Comparison of ENCODE assay signal across 14 mouse cellular contexts in the genomic region with DNA sequence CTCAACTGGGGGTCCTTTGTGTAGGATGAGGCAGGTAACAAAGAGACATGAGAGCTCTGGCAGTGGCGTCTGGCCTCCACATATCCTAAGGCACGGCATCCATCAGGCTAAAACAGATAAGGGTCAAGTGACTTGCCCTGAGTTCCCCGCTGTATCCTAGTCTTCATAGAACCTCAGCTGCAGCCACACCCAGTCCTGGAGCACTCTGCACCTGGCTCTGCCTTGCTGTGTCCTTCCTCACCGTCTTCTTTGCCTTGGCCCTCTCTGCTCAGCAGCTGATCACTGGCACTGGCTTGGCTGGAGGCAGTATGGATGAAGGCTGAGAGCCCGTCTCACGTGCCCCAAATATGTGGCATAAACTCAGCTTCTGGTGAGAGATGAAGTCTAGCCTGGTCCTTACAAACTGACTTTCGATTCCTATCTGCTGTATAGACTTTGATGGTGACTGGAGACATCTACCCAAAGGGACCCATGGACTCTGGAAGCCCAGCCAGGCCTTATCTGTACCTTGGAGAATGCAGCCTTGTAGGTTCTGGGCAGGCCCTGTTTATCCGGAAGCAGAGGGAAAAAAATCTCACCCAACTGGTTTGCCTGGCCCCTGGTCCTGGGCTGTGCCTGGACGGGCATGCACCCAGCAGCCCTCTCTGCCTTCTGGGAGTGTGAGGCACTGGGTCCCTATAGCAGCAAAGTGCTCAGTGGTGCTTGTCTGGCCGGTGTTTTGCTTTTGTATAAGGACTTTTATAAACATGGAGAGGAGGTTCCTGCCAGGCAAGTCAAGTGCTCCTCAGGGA. TPM values are rescaled to one million over a fixed set of nuclear protein-coding genes. Genes with fewer than 3 reads are reported as not detected.
DNase-seq lines count a peak whose midpoint lies in the region; ATAC-seq lines count a peak whose summit lies in the region.
"Had no signal": no experiment of that assay in that cellular context is flagged by ENCODE, and none has a peak within 500 bp of the region (broad histone marks: within the 10 kb centered on the region; RNA-seq: fewer than 3 reads in every experiment).

No protein-coding gene starts in this region.

- 0 out of 2 replicates have a peak, but pooled peaks cover 4% of the 10 kb centered on the region for H3K4me1 ChIP-seq in limb, embryonic 12.5 days (replicated peaks)
- peaks cover 12% of the 10 kb centered on the region; the same call in 1 of the 2 replicates for H3K4me1 ChIP-seq in limb, embryonic 10.5 days
- peaks cover 8% of the 10 kb centered on the region for H3K4me1 ChIP-seq in intestine, embryonic 14.5 days (replicated peaks; ENCODE audit: control insufficient read depth, insufficient read depth, low read length)
- H3K4me1 ChIP-seq: forebrain, embryonic 15.5 days had no signal

- H3K9me3 ChIP-seq in limb, embryonic 12.5 days: 0 out of 2 replicates have a peak, but pooled peaks cover 4% of the 10 kb centered on the region
- H3K9me3 ChIP-seq in limb, embryonic 10.5 days (replicated peaks): no peaks in the 10 kb centered on the region
- peaks cover 3% of the 10 kb centered on the region; the same call in 1 of the 2 replicates for H3K9me3 ChIP-seq in intestine, embryonic 14.5 days (ENCODE audit: control insufficient read depth, low read length)
- H3K9me3 ChIP-seq: forebrain, embryonic 15.5 days; liver, embryonic 15.5 days had no signal

- 76% methylated on average over 10 of the region's 10 CpGs for WGBS in limb, embryonic 12.5 days
- 77% methylated on average over 10 of the region's 10 CpGs for WGBS in limb, embryonic 10.5 days
- WGBS in intestine, embryonic 14.5 days: 53% methylated on average over 10 of the region's 10 CpGs

- peak overlapping the region; percentile 17; the same call in 1 of the 2 replicates for H3K27ac ChIP-seq in limb, embryonic 12.5 days
- no peak overlapping the region for H3K27ac ChIP-seq in limb, embryonic 10.5 days
- peak overlapping the region; percentile 44 for H3K27ac ChIP-seq in intestine, embryonic 14.5 days (ENCODE audit: low read depth)
- H3K27ac ChIP-seq: forebrain, embryonic 15.5 days; liver, embryonic 15.5 days had no signal

- no peak overlapping the region for H3K4me3 ChIP-seq in limb, embryonic 12.5 days (replicated peaks)
- no peak overlapping the region for H3K4me3 ChIP-seq in limb, embryonic 10.5 days
- no peak overlapping the region for H3K4me3 ChIP-seq in intestine, embryonic 14.5 days (ENCODE audit: low read depth, low read length)
- H3K4me3 ChIP-seq: forebrain, embryonic 15.5 days; liver, embryonic 15.5 days had no signal

- peaks cover 29% of the 10 kb centered on the region for H3K36me3 ChIP-seq in limb, embryonic 12.5 days
- H3K36me3 ChIP-seq in limb, embryonic 10.5 days: peaks cover 13% of the 10 kb centered on the region; the same call in 1 of the 2 replicates
- peaks cover 34% of the 10 kb centered on the region for H3K36me3 ChIP-seq in intestine, embryonic 14.5 days (ENCODE audit: control insufficient read depth, insufficient read depth, low read length)
- H3K36me3 ChIP-seq: forebrain, embryonic 15.5 days had no signal

- no peak overlapping the region for H3K4me2 ChIP-seq in limb, embryonic 12.5 days
- no peak overlapping the region for H3K4me2 ChIP-seq in intestine, embryonic 14.5 days (ENCODE audit: low read length)
- H3K4me2 ChIP-seq: forebrain, embryonic 15.5 days; liver, embryonic 15.5 days had no signal

- no peak overlapping the region for H3K9ac ChIP-seq in limb, embryonic 12.5 days (replicated peaks)
- H3K9ac ChIP-seq in intestine, embryonic 14.5 days (ENCODE audit: low read length): no peak overlapping the region
- H3K9ac ChIP-seq: forebrain, embryonic 15.5 days; liver, embryonic 15.5 days had no signal

- no peak for ATAC-seq in limb, embryonic 12.5 days (ENCODE audit: insufficient number of reproducible peaks, insufficient read depth, low FRiP score, low TSS enrichment, low read depth)
- peak; percentile 91 for ATAC-seq in intestine, embryonic 14.5 days (replicated peaks; ENCODE audit: low FRiP score, low TSS enrichment, low read depth)
- ATAC-seq: forebrain, embryonic 15.5 days had no signal

- no peak for DNase-seq in limb, embryonic 10.5 days (ENCODE audit: low spot score)
- peak; percentile 79 for DNase-seq in intestine, embryonic 14.5 days (ENCODE audit: low spot score)
- DNase-seq in kidney, postnatal 25 days: peak; percentile 64 to 86
- peak; percentile 75 to 92 for DNase-seq in lung, postnatal 4 days
- DNase-seq in B cell, adult 2 months: no peak
- no peak for DNase-seq in embryo, embryonic 10 days (ENCODE audit: low spot score)
- DNase-seq in gastrocnemius, postnatal 4 days (ENCODE audit: low spot score in 2 of 2): no peak
- DNase-seq: heart, postnatal 10 days; layer of hippocampus, postnatal 36 days; thymus, adult 18-20 months had no signal

- H3K27me3 ChIP-seq in limb, embryonic 12.5 days: no peaks in the 10 kb centered on the region; the same call in 1 of the 2 replicates
- H3K27me3 ChIP-seq in limb, embryonic 10.5 days (ENCODE audit: low read depth, poor library complexity, severe bottlenecking): no peaks in the 10 kb centered on the region
- no peaks in the 10 kb centered on the region for H3K27me3 ChIP-seq in intestine, embryonic 14.5 days (replicated peaks; ENCODE audit: control insufficient read depth, insufficient read depth, low read length)
- H3K27me3 ChIP-seq: forebrain, embryonic 15.5 days; liver, embryonic 15.5 days had no signal

RNA-seq across cellular contexts. Expression of gene Pwwp2b, which starts 9.7 kb away (rescaled TPM):
- polyA plus RNA-seq in limb, embryonic 12.5 days (2016; fragmentation: Nextera tagmentation; extraction: Ambion mirVana): 9.6 and 10.0 TPM in 2 replicates
- 5.3 and 5.8 TPM in 2 replicates for polyA plus RNA-seq in limb, embryonic 10.5 days (2016; fragmentation: Nextera tagmentation; extraction: Ambion mirVana)
- 15.9 and 17.3 TPM in 2 replicates for polyA plus RNA-seq in intestine, embryonic 14.5 days (2014; fragmentation: Nextera tagmentation; extraction: Ambion mirVana)
- 1 to 10 TPM; 7.0 to 7.1 TPM for total RNA-seq in gastrocnemius, postnatal 4 days (2021)

RNA-seq across cellular contexts. Expression of gene Stk32c, which starts 44.8 kb away (rescaled TPM):
- 0.21 and 0.22 TPM in 2 replicates for polyA plus RNA-seq in limb, embryonic 12.5 days (2016; fragmentation: Nextera tagmentation; extraction: Ambion mirVana)
- polyA plus RNA-seq in limb, embryonic 10.5 days (2016; fragmentation: Nextera tagmentation; extraction: Ambion mirVana): 0.09 TPM in 1 of 2 replicates, not detected in the other
- polyA plus RNA-seq in intestine, embryonic 14.5 days (2014; fragmentation: Nextera tagmentation; extraction: Ambion mirVana): 0.12 and 0.15 TPM in 2 replicates
- 1 to 10 TPM; 1.6 to 1.7 TPM for total RNA-seq in gastrocnemius, postnatal 4 days (2021)
- total RNA-seq: CH12.LX had no signal
- polyA plus RNA-seq: liver, embryonic 15.5 days had no signal

RNA-seq across cellular contexts. Expression of gene Lrrc27, which starts 45.2 kb away (rescaled TPM):
- polyA plus RNA-seq in limb, embryonic 12.5 days (2016; fragmentation: Nextera tagmentation; extraction: Ambion mirVana): 1.8 and 2.8 TPM in 2 replicates
- polyA plus RNA-seq in limb, embryonic 10.5 days (2016; fragmentation: Nextera tagmentation; extraction: Ambion mirVana): 3.0 and 4.0 TPM in 2 replicates
- 4.7 and 4.9 TPM in 2 replicates for polyA plus RNA-seq in intestine, embryonic 14.5 days (2014; fragmentation: Nextera tagmentation; extraction: Ambion mirVana)
- 1 to 10 TPM; 2.0 to 2.2 TPM for total RNA-seq in gastrocnemius, postnatal 4 days (2021)

Comparison
In these comparisons a context has a peak if more than half of its experiments do, and no peak if none do; other contexts are left out.
1. DNase-seq: peak in intestine, embryonic 14.5 days (single experiment), kidney, postnatal 25 days (2 of 2) and lung, postnatal 4 days (2 of 2); none in limb, embryonic 10.5 days (single experiment), B cell, adult 2 months (0 of 2), embryo, embryonic 10 days (single experiment) and gastrocnemius, postnatal 4 days (0 of 2).